Mouse (Mus musculus): Measurements from ENCODE around the gene Cacna1d. TPM values are rescaled to one million over a fixed set of nuclear protein-coding genes. Genes with fewer than 3 reads are reported as not detected.

Cacna1d gene
- total and polyA plus RNA-seq, 3 experiments, result 0.04 to 0.66 (median 0.08) TPM

DNA sequence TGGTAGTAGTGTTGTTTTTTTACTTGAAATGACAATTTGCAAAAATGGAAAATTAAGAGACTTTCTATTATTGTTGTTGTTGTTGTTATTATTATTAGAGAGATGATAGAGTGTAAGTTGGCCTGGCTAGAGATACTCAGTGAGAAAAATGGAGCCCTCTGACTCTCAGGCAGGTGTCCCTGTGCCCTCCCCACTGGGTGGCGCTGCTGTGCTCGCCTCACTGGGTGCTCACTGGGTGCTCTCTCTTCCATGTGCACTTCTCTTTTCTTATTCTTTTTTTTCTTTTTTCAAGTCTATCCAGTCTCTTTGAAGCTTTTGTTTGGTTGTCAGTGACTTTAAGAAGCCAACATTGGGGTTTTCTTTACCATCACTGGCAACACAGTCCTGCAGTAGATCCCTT, 463.9 kb downstream of the Cacna1d start:
- in situ Hi-C loops (cut with MboI; ENCODE audit: low pct_ligation_motif_present, low pct_unique_long_range_greater_than_20kb, low sequenced_read_pairs), result no loop called here
- peaks cover 0 to 10% of the 10 kb centered on the region in 2 experiments; a peak in 1 of 4 replicates for H3K4me1 ChIP-seq (ENCODE audit: control insufficient read depth in 1 of 2, insufficient read depth in 2 of 2)
- dilution Hi-C loops (cut with MboI; ENCODE audit: extremely low pct_ligation_motif_present, extremely low pct_unique_long_range_greater_than_20kb, low sequenced_read_pairs), result no loop called here
- TF ChIP-seq CHD1 (IDR thresholded peaks at IDR 0.05; ENCODE audit: low read depth, low read length), result no peak
- no peak for TF ChIP-seq IRF4 (IDR thresholded peaks at IDR 0.05; ENCODE audit: low read depth, low read length)
- no peak for TF ChIP-seq BHLHE40 (IDR thresholded peaks at IDR 0.05; ENCODE audit: low read depth, low read length)
- TF ChIP-seq GABPA (IDR thresholded peaks at IDR 0.05; ENCODE audit: insufficient replicate concordance, low read depth, low read length), result no peak
- TF ChIP-seq ZKSCAN1 (IDR thresholded peaks at IDR 0.05; ENCODE audit: borderline replicate concordance, low read depth, low read length), result no peak
- no peak for TF ChIP-seq NRF1 (IDR thresholded peaks at IDR 0.05; ENCODE audit: low read depth, low read length)
- TF ChIP-seq POLR2A (IDR thresholded peaks at IDR 0.05; ENCODE audit: low read depth, low read length), result no peak
- no peak for TF ChIP-seq POLR2AphosphoS2 (IDR thresholded peaks at IDR 0.05; ENCODE audit: low read depth, low read length)
- peak; percentile 53 for TF ChIP-seq RAD21 (IDR thresholded peaks at IDR 0.05; ENCODE audit: low read depth, low read length)
- no peak for TF ChIP-seq JUND (conservative IDR thresholded peaks at IDR 0.05; ENCODE audit: low read depth, low read length)
- TF ChIP-seq KAT2A (IDR thresholded peaks at IDR 0.05; ENCODE audit: insufficient replicate concordance, low read length), result no peak
- TF ChIP-seq USF2 (conservative IDR thresholded peaks at IDR 0.05; ENCODE audit: low read depth, low read length), result no peak
- no peak for TF ChIP-seq MAX (IDR thresholded peaks at IDR 0.05; ENCODE audit: low read length)
- TF ChIP-seq PAX5 (IDR thresholded peaks at IDR 0.05; ENCODE audit: low read length), result no peak
- no peak for TF ChIP-seq ELF1 (IDR thresholded peaks at IDR 0.05; ENCODE audit: low read depth, low read length)
- peak; percentile 57 to 76 for TF ChIP-seq CTCF (conservative IDR thresholded peaks at IDR 0.05 in 1 of 2, IDR thresholded peaks at IDR 0.05 in 1 of 2; ENCODE audit: low read depth in 2 of 2, low read length in 2 of 2)
- TF ChIP-seq TCF12 (IDR thresholded peaks at IDR 0.05; ENCODE audit: low read depth, low read length), result no peak
- no peak for TF ChIP-seq RCOR1 (conservative IDR thresholded peaks at IDR 0.05; ENCODE audit: low read depth, low read length)
- no peak for TF ChIP-seq ETS1 (conservative IDR thresholded peaks at IDR 0.05; ENCODE audit: low read depth, low read length)
- TF ChIP-seq SMC3 (IDR thresholded peaks at IDR 0.05; ENCODE audit: low read depth, low read length), result peak; percentile 68
- TF ChIP-seq MAFK (IDR thresholded peaks at IDR 0.05; ENCODE audit: insufficient replicate concordance, low read length), result no peak
- TF ChIP-seq ZMIZ1 (IDR thresholded peaks at IDR 0.05; ENCODE audit: low read depth, low read length), result no peak
- no peak overlapping the region for H3K9ac ChIP-seq (ENCODE audit: insufficient read depth, low read depth)
- DNase-seq (ENCODE audit: extremely low read depth), result peak; percentile 59
- no peaks in the 10 kb centered on the region for H3K27me3 ChIP-seq (replicated peaks)
- no peaks in the 10 kb centered on the region for H3K9me3 ChIP-seq (replicated peaks; ENCODE audit: low read length)
- H3K27ac ChIP-seq (ENCODE audit: insufficient read depth, low read depth), result no peak overlapping the region
- no peaks in the 10 kb centered on the region for H3K36me3 ChIP-seq (replicated peaks in 1 of 2; ENCODE audit: control insufficient read depth in 1 of 2, insufficient read depth in 1 of 2, low read length in 1 of 2)
- H3K4me2 ChIP-seq (ENCODE audit: insufficient read depth, low read depth, poor library complexity, severe bottlenecking), result no peak overlapping the region
- H3K79me2 ChIP-seq (replicated peaks; ENCODE audit: control insufficient read depth, extremely low read depth, insufficient read depth, poor library complexity, severe bottlenecking), result no peaks in the 10 kb centered on the region
- no peak overlapping the region for H3K4me3 ChIP-seq (replicated peaks in 1 of 3; ENCODE audit: low read depth in 2 of 3, low read length in 2 of 3, poor library complexity in 1 of 3)

DNA sequence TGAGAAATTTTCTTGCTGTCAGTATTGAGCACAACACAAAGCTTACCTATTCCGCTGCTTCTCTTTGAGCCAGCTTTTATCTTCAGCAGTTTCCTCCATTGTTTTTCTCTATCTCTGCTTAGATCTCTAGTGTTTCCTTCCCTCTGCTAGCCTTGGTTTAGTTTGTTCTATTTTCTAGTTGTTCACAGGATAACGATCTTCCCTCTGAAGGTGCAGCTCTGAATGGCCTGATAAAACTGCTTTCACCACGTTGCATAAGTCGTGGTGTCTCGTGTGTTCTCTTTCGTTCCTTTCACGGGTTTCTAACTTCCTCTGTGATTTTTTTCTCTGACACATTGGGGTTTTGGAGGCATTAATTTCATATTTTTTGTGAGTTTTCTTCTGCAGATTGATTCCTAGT, 466.9 kb downstream of the Cacna1d start:
- peak overlapping the region; percentile 14; the same call in 1 of the 2 replicates for H3K9ac ChIP-seq (ENCODE audit: insufficient read depth, low read depth)
- H3K4me1 ChIP-seq (ENCODE audit: control insufficient read depth in 1 of 2, insufficient read depth in 2 of 2), result peaks cover 0 to 14% of the 10 kb centered on the region in 2 experiments; a peak in 2 of 4 replicates
- DNase-seq (ENCODE audit: extremely low read depth), result no peak
- H3K4me2 ChIP-seq (ENCODE audit: insufficient read depth, low read depth, poor library complexity, severe bottlenecking), result peak overlapping the region; percentile 44; the same call in 1 of the 2 replicates
- no peaks in the 10 kb centered on the region for H3K79me2 ChIP-seq (replicated peaks; ENCODE audit: control insufficient read depth, extremely low read depth, insufficient read depth, poor library complexity, severe bottlenecking)
- no peaks in the 10 kb centered on the region for H3K9me3 ChIP-seq (replicated peaks; ENCODE audit: low read length)
- in situ Hi-C loops (cut with MboI; ENCODE audit: low pct_ligation_motif_present, low pct_unique_long_range_greater_than_20kb, low sequenced_read_pairs), result no loop called here
- dilution Hi-C loops (cut with MboI; ENCODE audit: extremely low pct_ligation_motif_present, extremely low pct_unique_long_range_greater_than_20kb, low sequenced_read_pairs), result no loop called here
- no peaks in the 10 kb centered on the region for H3K36me3 ChIP-seq (replicated peaks in 1 of 2; ENCODE audit: control insufficient read depth in 1 of 2, insufficient read depth in 1 of 2, low read length in 1 of 2)
- no peak overlapping the region for H3K4me3 ChIP-seq (replicated peaks in 1 of 3; ENCODE audit: low read depth in 2 of 3, low read length in 2 of 3, poor library complexity in 1 of 3)
- H3K27me3 ChIP-seq (replicated peaks), result no peaks in the 10 kb centered on the region
- TF ChIP-seq MEF2A (IDR thresholded peaks at IDR 0.05; ENCODE audit: borderline replicate concordance, low read depth, low read length), result no peak
- TF ChIP-seq MYC (IDR thresholded peaks at IDR 0.05; ENCODE audit: low read depth, low read length), result 0 out of 2 replicates have a peak, but pooled peaks have one; percentile 19
- TF ChIP-seq USF2 (conservative IDR thresholded peaks at IDR 0.05; ENCODE audit: low read depth, low read length), result no peak
- 0 out of 2 replicates have a peak, but pooled peaks have one; percentile 15 for TF ChIP-seq BHLHE40 (IDR thresholded peaks at IDR 0.05; ENCODE audit: low read depth, low read length)
- H3K27ac ChIP-seq (ENCODE audit: insufficient read depth, low read depth), result no peak overlapping the region

Measured in CH12.LX (cell line).